Mouse (Mus musculus) induced T-regulatory cell, adult 2 months (primary cell): ENCODE measurements around the gene Plek.
A peak's percentile ranks its signal among the peaks of the same experiment; 100 is the strongest.

Source experiments
- DNase-seq: peaks from one replicate; pipeline ENCODE4 v3.0.0-alpha.2; 2012; ENCODE audit warnings: low read depth

Plek gene

GRCm38 (mm10) chr11:17000353-17001334, 51.5 kb downstream of the Plek start:
- DNase-seq, result no peak

GRCm38 (mm10) chr11:16999933-17000332, 52.2 kb downstream of the Plek start:
- no peak for DNase-seq

GRCm38 (mm10) chr11:16999387-16999786, 52.8 kb downstream of the Plek start:
- DNase-seq, result no peak

GRCm38 (mm10) chr11:16997465-16997864, 54.7 kb downstream of the Plek start:
- DNase-seq, result no peak

GRCm38 (mm10) chr11:16996818-16997217, 55.4 kb downstream of the Plek start:
- no peak for DNase-seq

GRCm38 (mm10) chr11:16992880-16993279, 59.3 kb downstream of the Plek start:
- DNase-seq, result no peak

GRCm38 (mm10) chr11:16989885-16990284, 62.3 kb downstream of the Plek start:
- no peak for DNase-seq

GRCm38 (mm10) chr11:16987745-16988328, 64.3 kb downstream of the Plek start:
- DNase-seq, result no peak

GRCm38 (mm10) chr11:16986550-16987187, 65.5 kb downstream of the Plek start:
- DNase-seq, result no peak

GRCm38 (mm10) chr11:16978161-16978707, 73.9 kb downstream of the Plek start:
- no peak for DNase-seq

- DNase-seq, result peak; percentile 46
Observed at GRCm38 (mm10) chr11:16977611-16978010, 74.6 kb downstream of the Plek start.

- peak; percentile 23 for DNase-seq
Observed at GRCm38 (mm10) chr11:16976937-16977336, 75.2 kb downstream of the Plek start.

GRCm38 (mm10) chr11:16973086-16973485, 79.1 kb downstream of the Plek start:
- no peak for DNase-seq

GRCm38 (mm10) chr11:16972027-16972426, 80.2 kb downstream of the Plek start:
- no peak for DNase-seq

- no peak for DNase-seq
Observed at GRCm38 (mm10) chr11:16969650-16970049, 82.5 kb downstream of the Plek start.

- DNase-seq, result peak; percentile 45
Observed at GRCm38 (mm10) chr11:16967806-16968205, 84.4 kb downstream of the Plek start.

- DNase-seq, result peak; percentile 46
Observed at GRCm38 (mm10) chr11:16958520-16958919, 93.7 kb downstream of the Plek start.

GRCm38 (mm10) chr11:16957030-16957429, 95.2 kb downstream of the Plek start:
- DNase-seq, result peak; percentile 58

GRCm38 (mm10) chr11:16956115-16956862, 95.9 kb downstream of the Plek start:
- DNase-seq, result peak; percentile 60

GRCm38 (mm10) chr11:16951761-16952010, 100.5 kb downstream of the Plek start:
- no peak for DNase-seq

- peak; percentile 99 for DNase-seq
Observed at GRCm38 (mm10) chr11:16950976-16951760, 101.0 kb downstream of the Plek start, which contains the start of gene Fbxo48. TSS of gene Fbxo48 (plus strand) at chr11:16951375.
